In genomic region chr13:30841306-30841705, GRCm38 (mm10) we compare ENCODE assay signal across 15 mouse cellular contexts.
"Had no signal": no experiment of that assay in that cellular context is flagged by ENCODE, and none has a peak within 500 bp of the region (broad histone marks: within the 10 kb centered on the region; RNA-seq: fewer than 3 reads in every experiment).

No protein-coding gene starts in this region.

- ATAC-seq: liver, embryonic 12.5 days; midbrain, embryonic 16.5 days had no signal

- H3K27me3 ChIP-seq: limb, embryonic 15.5 days; liver, embryonic 12.5 days; midbrain, embryonic 12.5 days; neural tube, embryonic 12.5 days had no signal

- H3K27ac ChIP-seq: limb, embryonic 15.5 days; liver, embryonic 12.5 days; liver, embryonic 14.5 days; midbrain, embryonic 10.5 days; midbrain, embryonic 12.5 days; neural tube, embryonic 12.5 days had no signal

- H3K9ac ChIP-seq: limb, embryonic 15.5 days; liver, embryonic 12.5 days; liver, embryonic 14.5 days; midbrain, embryonic 12.5 days; neural tube, embryonic 12.5 days had no signal

- H3K4me2 ChIP-seq: limb, embryonic 15.5 days; liver, embryonic 12.5 days; midbrain, embryonic 12.5 days; neural tube, embryonic 12.5 days had no signal

- H3K4me3 ChIP-seq: limb, embryonic 15.5 days; liver, embryonic 12.5 days; midbrain, embryonic 10.5 days; midbrain, embryonic 12.5 days; myocyte; neural tube, embryonic 12.5 days had no signal

- H3K4me1 ChIP-seq: limb, embryonic 15.5 days; liver, embryonic 12.5 days; midbrain, embryonic 10.5 days; midbrain, embryonic 12.5 days; neural tube, embryonic 12.5 days had no signal

- DNase-seq: lung, postnatal 36 days; midbrain, embryonic 14.5 days; right cerebral cortex, postnatal 14 days; spleen, adult 18-20 months; thymus, adult 18-20 months; thymus, postnatal 14 days; thymus, postnatal 36 days had no signal

- H3K9me3 ChIP-seq: limb, embryonic 15.5 days; liver, embryonic 12.5 days; midbrain, embryonic 10.5 days; midbrain, embryonic 12.5 days; neural tube, embryonic 12.5 days had no signal
